Mouse (Mus musculus) E14TG2a.4 (cell line): ENCODE measurements around the gene Gpn1.

ENCODE experiments used
- CTCF ChIP-seq: conservative IDR thresholded peaks from 2 replicates; pipeline ENCODE4 v1.5.1; 2014; ENCODE audit warnings: low read length
- POU5F1 ChIP-seq: IDR thresholded peaks from 2 replicates; pipeline ENCODE4 v1.6.1; 2014; ENCODE audit warnings: low read length, borderline replicate concordance

- TF ChIP-seq CTCF = no peak
- no peak for TF ChIP-seq POU5F1
Observed at GRCm38 (mm10) chr5:31559401-31559800, 64.9 kb downstream of the Gpn1 start.
